Mouse (Mus musculus): ENCODE results near the gene Sugct. TPM values are rescaled to one million over a fixed set of nuclear protein-coding genes. Genes with fewer than 3 reads are reported as not detected.

Sugct gene
- polyA plus RNA-seq, 1 experiment from 2014 or later: 3.7 TPM

DNA sequence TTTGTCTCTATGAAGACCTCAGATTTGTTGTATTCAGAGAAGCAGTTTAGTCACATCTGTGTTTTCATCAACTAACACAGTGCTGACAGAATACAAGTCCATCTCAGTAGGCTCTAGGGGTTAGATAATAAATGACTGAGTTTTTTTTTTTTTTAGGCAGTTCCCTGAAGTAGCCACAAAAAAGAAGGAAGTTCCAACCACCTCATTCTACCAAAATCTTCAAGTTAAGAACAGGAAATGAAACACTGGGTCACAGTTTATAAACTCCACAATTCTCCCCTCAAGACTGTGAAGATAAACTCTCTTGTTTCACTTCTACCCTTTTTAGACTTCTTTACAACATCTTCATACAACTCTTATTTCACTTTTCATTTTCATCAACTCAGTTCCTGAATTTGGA is 783.1 kb downstream of the Sugct start:
- H3K4me3 ChIP-seq (ENCODE audit: low read depth, low read length): no peak overlapping the region
- H3K36me3 ChIP-seq (ENCODE audit: control insufficient read depth, insufficient read depth, low read length): no peaks in the 10 kb centered on the region
- H3K9ac ChIP-seq (ENCODE audit: low read length): no peak overlapping the region
- DNase-seq (ENCODE audit: low spot score) (no peak), ATAC-seq (replicated peaks; ENCODE audit: low FRiP score, low TSS enrichment, low read depth) (no peak)
- no peaks in the 10 kb centered on the region for H3K27me3 ChIP-seq (replicated peaks; ENCODE audit: control insufficient read depth, insufficient read depth, low read length)
- H3K27ac ChIP-seq (ENCODE audit: low read depth): no peak overlapping the region
- no peaks in the 10 kb centered on the region for H3K4me1 ChIP-seq (replicated peaks; ENCODE audit: control insufficient read depth, insufficient read depth, low read length)
- no peak overlapping the region for H3K4me2 ChIP-seq (ENCODE audit: low read length)
- no peaks in the 10 kb centered on the region for H3K9me3 ChIP-seq (ENCODE audit: control insufficient read depth, low read length)

DNA sequence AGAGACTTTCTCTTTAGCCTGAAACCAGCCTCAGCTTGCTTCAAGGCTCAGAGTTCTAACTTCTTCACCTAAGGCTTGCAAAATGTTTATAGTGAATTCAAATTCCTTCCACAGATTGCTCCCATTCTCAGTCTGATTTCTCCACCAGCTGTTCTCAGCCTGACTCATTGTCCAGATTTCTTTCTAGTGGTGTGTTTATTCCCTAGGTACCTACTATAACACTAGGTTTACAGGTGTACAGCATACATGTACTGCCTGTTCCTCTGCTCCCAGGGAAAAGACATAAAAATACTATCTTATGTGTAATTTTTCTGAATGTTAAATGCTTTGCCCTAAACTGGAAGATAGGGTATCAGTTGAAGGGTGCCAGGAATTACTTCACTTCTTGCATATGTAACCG is 788.4 kb downstream of the Sugct start:
- H3K4me3 ChIP-seq (ENCODE audit: low read depth, low read length): no peak overlapping the region

DNA sequence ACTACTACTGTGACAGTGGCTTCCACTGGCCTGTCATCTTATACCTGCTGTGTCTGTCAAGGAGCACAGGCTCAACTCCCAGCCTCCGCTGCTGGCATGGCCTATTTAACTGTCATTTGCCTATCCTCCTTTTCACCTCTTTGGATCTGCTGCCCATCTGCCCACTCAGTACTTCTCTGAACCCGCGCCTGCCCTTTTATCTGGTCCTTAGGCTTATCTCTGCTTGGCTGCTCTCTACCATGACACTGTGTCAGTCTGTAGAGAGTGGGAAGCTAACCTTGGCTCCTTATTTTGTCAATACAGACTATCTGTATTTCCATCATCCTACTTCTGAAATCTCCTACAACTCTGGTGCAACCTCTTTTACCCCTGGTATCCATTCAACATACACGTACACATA is 793.9 kb downstream of the Sugct start:
- no peaks in the 10 kb centered on the region for H3K9me3 ChIP-seq (ENCODE audit: control insufficient read depth, low read length)
- 84% methylated on average over 4 of the region's 4 CpGs for whole genome bisulfite sequencing
- H3K27me3 ChIP-seq (replicated peaks; ENCODE audit: control insufficient read depth, insufficient read depth, low read length): no peaks in the 10 kb centered on the region
- no peak overlapping the region for H3K4me3 ChIP-seq (ENCODE audit: low read depth, low read length)
- H3K4me2 ChIP-seq (ENCODE audit: low read length): no peak overlapping the region
- no peaks in the 10 kb centered on the region for H3K4me1 ChIP-seq (replicated peaks; ENCODE audit: control insufficient read depth, insufficient read depth, low read length)
- no peaks in the 10 kb centered on the region for H3K36me3 ChIP-seq (ENCODE audit: control insufficient read depth, insufficient read depth, low read length)
- H3K27ac ChIP-seq (ENCODE audit: low read depth): no peak overlapping the region
- no peak overlapping the region for H3K9ac ChIP-seq (ENCODE audit: low read length)
- DNase-seq (ENCODE audit: low spot score) (no peak), ATAC-seq (replicated peaks; ENCODE audit: low FRiP score, low TSS enrichment, low read depth) (no peak)

More for the DNA sequence above, 788.4 kb downstream of the Sugct start:
- Histone ChIP-seq H3K9me3 (ENCODE audit: control insufficient read depth, low read length) (no peaks in the 10 kb centered on the region), H3K4me2 (ENCODE audit: low read length) (no peak overlapping the region), H3K27ac (ENCODE audit: low read depth) (no peak overlapping the region), H3K9ac (ENCODE audit: low read length) (no peak overlapping the region), H3K27me3 (replicated peaks; ENCODE audit: control insufficient read depth, insufficient read depth, low read length) (no peaks in the 10 kb centered on the region), H3K4me1 (replicated peaks; ENCODE audit: control insufficient read depth, insufficient read depth, low read length) (no peaks in the 10 kb centered on the region), H3K36me3 (ENCODE audit: control insufficient read depth, insufficient read depth, low read length) (no peaks in the 10 kb centered on the region)
- ATAC-seq (replicated peaks; ENCODE audit: low FRiP score, low TSS enrichment, low read depth) (no peak), DNase-seq (ENCODE audit: low spot score) (no peak)
- WGBS: 89% methylated on average over 1 of the region's 1 CpGs

DNA sequence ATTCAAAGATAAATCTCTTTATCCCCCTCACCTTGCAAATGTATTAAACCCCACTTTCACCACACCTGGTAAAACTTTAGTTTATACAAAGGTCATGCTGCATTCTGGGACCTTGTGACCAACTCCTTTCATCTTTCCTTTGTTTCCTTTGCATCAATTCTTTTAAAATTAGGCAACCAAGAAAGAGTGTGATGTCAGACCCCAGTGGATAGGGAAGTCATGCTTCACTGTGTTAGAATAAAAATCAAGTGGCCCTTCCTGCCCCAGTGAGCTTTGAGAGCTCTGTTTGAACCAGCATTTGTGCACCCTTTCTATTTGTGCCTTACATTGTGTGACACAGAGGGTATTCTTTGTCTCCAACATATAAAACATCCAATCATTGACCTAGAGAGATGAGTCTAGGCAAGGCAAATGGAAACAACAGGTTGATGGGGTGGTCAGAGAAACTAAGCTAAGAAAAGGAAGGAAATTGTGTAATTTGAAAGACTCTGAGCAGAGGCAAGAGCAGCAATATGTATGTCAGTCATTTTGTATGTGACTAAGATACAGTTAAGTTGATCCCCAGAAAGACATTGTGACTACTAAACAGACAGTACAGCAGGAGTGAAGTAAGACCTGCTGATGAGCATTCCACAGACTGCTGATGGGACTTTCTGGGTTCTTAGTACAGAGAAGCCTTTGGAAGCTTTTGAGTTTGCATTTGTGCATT is 797.1 kb downstream of the Sugct start:
- Histone ChIP-seq H3K4me3 (ENCODE audit: low read depth, low read length) (no peak overlapping the region), H3K4me1 (replicated peaks; ENCODE audit: control insufficient read depth, insufficient read depth, low read length) (no peaks in the 10 kb centered on the region), H3K4me2 (ENCODE audit: low read length) (no peak overlapping the region), H3K9ac (ENCODE audit: low read length) (no peak overlapping the region), H3K9me3 (ENCODE audit: control insufficient read depth, low read length) (no peaks in the 10 kb centered on the region), H3K27ac (ENCODE audit: low read depth) (no peak overlapping the region), H3K27me3 (replicated peaks; ENCODE audit: control insufficient read depth, insufficient read depth, low read length) (no peaks in the 10 kb centered on the region), H3K36me3 (ENCODE audit: control insufficient read depth, insufficient read depth, low read length) (no peaks in the 10 kb centered on the region)
- no peak for DNase-seq (ENCODE audit: low spot score)
- no peak for ATAC-seq (replicated peaks; ENCODE audit: low FRiP score, low TSS enrichment, low read depth)

DNA sequence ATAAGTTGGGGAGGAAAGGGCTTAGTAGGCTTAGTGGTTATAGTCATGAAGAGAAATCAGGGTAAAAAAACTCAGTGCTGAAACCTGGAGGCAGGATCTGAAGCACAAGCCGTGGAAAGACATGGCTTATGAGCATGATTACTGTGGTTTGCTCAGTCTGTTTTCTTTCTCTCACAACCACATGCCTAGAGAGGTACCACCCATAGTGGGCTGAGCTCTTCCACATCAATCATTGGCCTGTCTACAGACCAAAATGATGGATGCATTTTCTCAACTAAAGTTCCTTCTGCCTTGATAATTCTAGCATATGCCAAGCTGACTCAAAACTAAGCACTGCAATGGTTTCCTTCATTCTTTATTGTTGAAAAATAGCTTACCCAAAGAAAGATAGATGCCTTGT is 817.3 kb downstream of the Sugct start:
- Histone ChIP-seq H3K9me3 (ENCODE audit: control insufficient read depth, low read length) (no peaks in the 10 kb centered on the region), H3K4me2 (ENCODE audit: low read length) (no peak overlapping the region), H3K36me3 (ENCODE audit: control insufficient read depth, insufficient read depth, low read length) (no peaks in the 10 kb centered on the region), H3K4me3 (ENCODE audit: low read depth, low read length) (no peak overlapping the region), H3K27me3 (replicated peaks; ENCODE audit: control insufficient read depth, insufficient read depth, low read length) (no peaks in the 10 kb centered on the region), H3K9ac (ENCODE audit: low read length) (no peak overlapping the region), H3K4me1 (replicated peaks; ENCODE audit: control insufficient read depth, insufficient read depth, low read length) (no peaks in the 10 kb centered on the region), H3K27ac (ENCODE audit: low read depth) (no peak overlapping the region)
- 82% methylated on average over 1 of the region's 1 CpGs for WGBS
- no peak for DNase-seq (ENCODE audit: low spot score)
- ATAC-seq (replicated peaks; ENCODE audit: low FRiP score, low TSS enrichment, low read depth): no peak

DNA sequence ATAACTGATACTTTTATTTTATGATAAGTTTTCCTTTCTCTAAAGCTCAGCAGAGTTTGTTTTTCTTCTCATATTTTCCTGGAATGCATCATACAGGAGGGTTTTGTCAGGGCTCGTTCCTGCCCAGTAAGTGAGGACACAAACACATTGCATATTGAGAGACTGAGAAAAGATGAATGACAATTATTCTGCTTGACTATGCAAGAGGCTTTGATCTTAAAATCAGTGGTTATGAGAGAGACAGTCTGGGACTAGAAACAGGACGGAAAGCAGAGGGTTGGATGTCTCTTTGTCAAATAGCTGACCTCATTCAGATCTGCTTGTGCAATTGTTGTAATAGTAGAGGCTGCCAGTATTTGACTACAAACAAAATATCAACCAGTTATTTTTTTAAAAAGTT is 835.4 kb downstream of the Sugct start:
- Histone ChIP-seq H3K36me3 (ENCODE audit: control insufficient read depth, insufficient read depth, low read length) (no peaks in the 10 kb centered on the region), H3K27me3 (replicated peaks; ENCODE audit: control insufficient read depth, insufficient read depth, low read length) (no peaks in the 10 kb centered on the region), H3K4me3 (ENCODE audit: low read depth, low read length) (no peak overlapping the region), H3K9me3 (ENCODE audit: control insufficient read depth, low read length) (no peaks in the 10 kb centered on the region), H3K27ac (ENCODE audit: low read depth) (no peak overlapping the region), H3K4me1 (replicated peaks; ENCODE audit: control insufficient read depth, insufficient read depth, low read length) (no peaks in the 10 kb centered on the region), H3K4me2 (ENCODE audit: low read length) (no peak overlapping the region), H3K9ac (ENCODE audit: low read length) (no peak overlapping the region)
- DNase-seq (ENCODE audit: low spot score): no peak
- WGBS: 55% methylated on average over 2 of the region's 2 CpGs
- no peak for ATAC-seq (replicated peaks; ENCODE audit: low FRiP score, low TSS enrichment, low read depth)

DNA sequence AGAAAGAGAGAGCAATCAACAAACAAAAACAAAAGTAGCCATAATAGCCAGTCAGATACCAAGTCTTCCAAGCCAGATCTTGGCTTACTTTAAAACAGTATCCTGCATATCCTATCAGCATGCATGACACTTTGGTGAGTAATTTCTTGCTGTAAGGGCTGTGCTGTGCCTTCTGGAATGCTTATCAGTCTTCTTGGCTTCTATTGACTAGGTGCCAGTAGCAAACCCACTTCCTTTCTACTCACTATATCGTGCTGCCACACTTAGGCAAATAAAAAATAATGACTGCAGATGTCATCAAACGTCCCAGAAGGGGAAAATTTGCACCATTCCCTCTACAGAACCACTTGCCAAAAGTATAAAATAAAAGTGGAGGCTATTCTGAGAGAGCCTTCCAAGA is 848.1 kb downstream of the Sugct start:
- Histone ChIP-seq H3K4me2 (ENCODE audit: low read length) (no peak overlapping the region), H3K9ac (ENCODE audit: low read length) (no peak overlapping the region), H3K4me1 (replicated peaks; ENCODE audit: control insufficient read depth, insufficient read depth, low read length) (no peaks in the 10 kb centered on the region), H3K27me3 (replicated peaks; ENCODE audit: control insufficient read depth, insufficient read depth, low read length) (no peaks in the 10 kb centered on the region), H3K36me3 (ENCODE audit: control insufficient read depth, insufficient read depth, low read length) (no peaks in the 10 kb centered on the region), H3K27ac (ENCODE audit: low read depth) (no peak overlapping the region), H3K4me3 (ENCODE audit: low read depth, low read length) (no peak overlapping the region), H3K9me3 (ENCODE audit: control insufficient read depth, low read length) (no peaks in the 10 kb centered on the region)
- WGBS: 56% methylated on average over 2 of the region's 2 CpGs
- ATAC-seq (replicated peaks; ENCODE audit: low FRiP score, low TSS enrichment, low read depth) (no peak), DNase-seq (ENCODE audit: low spot score) (no peak)

- H3K9me3 ChIP-seq (ENCODE audit: control insufficient read depth, low read length): no peaks in the 10 kb centered on the region
- DNase-seq (ENCODE audit: low spot score) (no peak), ATAC-seq (replicated peaks; ENCODE audit: low FRiP score, low TSS enrichment, low read depth) (no peak)
- H3K27me3 ChIP-seq (replicated peaks; ENCODE audit: control insufficient read depth, insufficient read depth, low read length): no peaks in the 10 kb centered on the region
- H3K4me2 ChIP-seq (ENCODE audit: low read length): no peak overlapping the region
- no peak overlapping the region for H3K27ac ChIP-seq (ENCODE audit: low read depth)
- H3K36me3 ChIP-seq (ENCODE audit: control insufficient read depth, insufficient read depth, low read length): no peaks in the 10 kb centered on the region
- no peak overlapping the region for H3K4me3 ChIP-seq (ENCODE audit: low read depth, low read length)
- 90% methylated on average over 1 of the region's 1 CpGs for WGBS
- H3K4me1 ChIP-seq (replicated peaks; ENCODE audit: control insufficient read depth, insufficient read depth, low read length): no peaks in the 10 kb centered on the region
- no peak overlapping the region for H3K9ac ChIP-seq (ENCODE audit: low read length)
Measured at GRCm38 (mm10) chr13:16840994-16841393, 854.4 kb downstream of the Sugct start.

GRCm38 (mm10) chr13:16838409-16838808 is 856.9 kb downstream of the Sugct start:
- Histone ChIP-seq H3K36me3 (ENCODE audit: control insufficient read depth, insufficient read depth, low read length) (no peaks in the 10 kb centered on the region), H3K4me2 (ENCODE audit: low read length) (no peak overlapping the region), H3K9ac (ENCODE audit: low read length) (no peak overlapping the region), H3K4me1 (replicated peaks; ENCODE audit: control insufficient read depth, insufficient read depth, low read length) (no peaks in the 10 kb centered on the region), H3K27ac (ENCODE audit: low read depth) (no peak overlapping the region), H3K27me3 (replicated peaks; ENCODE audit: control insufficient read depth, insufficient read depth, low read length) (no peaks in the 10 kb centered on the region), H3K9me3 (ENCODE audit: control insufficient read depth, low read length) (no peaks in the 10 kb centered on the region), H3K4me3 (ENCODE audit: low read depth, low read length) (no peak overlapping the region)
- DNase-seq (ENCODE audit: low spot score) (no peak), ATAC-seq (replicated peaks; ENCODE audit: low FRiP score, low TSS enrichment, low read depth) (no peak)
- WGBS: 88% methylated on average over 3 of the region's 3 CpGs
